12 mouse cellular contexts compared by ENCODE assay signal in genomic region chr5:53235551-53235950, GRCm38 (mm10). TPM values are rescaled to one million over a fixed set of nuclear protein-coding genes. Genes with fewer than 3 reads are reported as not detected.
DNase-seq lines count a peak whose midpoint lies in the region; ATAC-seq and TF ChIP-seq lines count a peak whose summit lies in the region.
"Had no signal": no experiment of that assay in that cellular context is flagged by ENCODE, and none has a peak within 500 bp of the region (broad histone marks: within the 10 kb centered on the region; RNA-seq: fewer than 3 reads in every experiment).

No protein-coding gene starts in this region.

- DNase-seq in hindbrain, embryonic 14.5 days (ENCODE audit: low spot score), result no peak
- peak; percentile 60 for DNase-seq in MN1 (ENCODE audit: low spot score)
- peak; percentile 78 for DNase-seq in embryo, embryonic 10 days (ENCODE audit: low spot score)
- peak; percentile 11 for DNase-seq in lung, adult 2 months
- DNase-seq in thymus, postnatal 25 days, result no peak
- DNase-seq in gastrocnemius, adult 8-10 months (ENCODE audit: low spot score in 2 of 2), result no peak
- DNase-seq in gastrocnemius, adult 18-20 months (ENCODE audit: low spot score), result no peak
- DNase-seq: kidney, adult 2 months; midbrain, embryonic 14.5 days had no signal

- no peak overlapping the region for H3K4me2 ChIP-seq in hindbrain, embryonic 14.5 days (replicated peaks)
- H3K4me2 ChIP-seq in hindbrain, embryonic 12.5 days (replicated peaks), result no peak overlapping the region
- H3K4me2 ChIP-seq: embryonic facial prominence, embryonic 12.5 days had no signal

- no peaks in the 10 kb centered on the region for H3K27me3 ChIP-seq in hindbrain, embryonic 14.5 days (ENCODE audit: control insufficient read depth, insufficient read depth, low read length)
- H3K27me3 ChIP-seq in hindbrain, embryonic 12.5 days, result no peaks in the 10 kb centered on the region
- H3K27me3 ChIP-seq: embryonic facial prominence, embryonic 12.5 days had no signal

- 26% methylated on average over 4 of the region's 4 CpGs for WGBS in hindbrain, embryonic 14.5 days
- WGBS in hindbrain, embryonic 12.5 days, result 13% methylated on average over 4 of the region's 4 CpGs
- WGBS in lung, adult 2 months, result 17% methylated on average over 4 of the region's 4 CpGs

- TF ChIP-seq CTCF in lung, adult 2 months (IDR thresholded peaks at IDR 0.05; ENCODE audit: insufficient read depth, low read length), result no peak

- H3K9ac ChIP-seq in hindbrain, embryonic 14.5 days, result no peak overlapping the region
- H3K9ac ChIP-seq in hindbrain, embryonic 12.5 days, result no peak overlapping the region
- H3K9ac ChIP-seq: embryonic facial prominence, embryonic 12.5 days had no signal

- H3K4me1 ChIP-seq in hindbrain, embryonic 14.5 days (replicated peaks; ENCODE audit: control insufficient read depth, insufficient read depth, low read length), result peaks cover 9% of the 10 kb centered on the region
- H3K4me1 ChIP-seq in hindbrain, embryonic 12.5 days, result peaks cover 8% of the 10 kb centered on the region; the same call in 1 of the 2 replicates
- no peaks in the 10 kb centered on the region for H3K4me1 ChIP-seq in lung, adult 2 months (ENCODE audit: control insufficient read depth, insufficient read depth, low read length)

- no peaks in the 10 kb centered on the region for H3K9me3 ChIP-seq in hindbrain, embryonic 14.5 days (ENCODE audit: control insufficient read depth, low read length)
- no peaks in the 10 kb centered on the region for H3K9me3 ChIP-seq in hindbrain, embryonic 12.5 days (replicated peaks)
- H3K9me3 ChIP-seq: embryonic facial prominence, embryonic 12.5 days had no signal

- no peak overlapping the region for H3K27ac ChIP-seq in hindbrain, embryonic 14.5 days
- no peak overlapping the region for H3K27ac ChIP-seq in hindbrain, embryonic 12.5 days
- H3K27ac ChIP-seq: embryonic facial prominence, embryonic 12.5 days; gastrocnemius, adult 2 months had no signal

- no peaks in the 10 kb centered on the region for H3K36me3 ChIP-seq in hindbrain, embryonic 14.5 days (replicated peaks; ENCODE audit: control insufficient read depth, insufficient read depth)
- no peaks in the 10 kb centered on the region for H3K36me3 ChIP-seq in hindbrain, embryonic 12.5 days
- H3K36me3 ChIP-seq: embryonic facial prominence, embryonic 12.5 days had no signal

- no peak overlapping the region for H3K4me3 ChIP-seq in hindbrain, embryonic 14.5 days (replicated peaks; ENCODE audit: low read length)
- no peak overlapping the region for H3K4me3 ChIP-seq in hindbrain, embryonic 12.5 days
- H3K4me3 ChIP-seq in lung, adult 2 months (replicated peaks; ENCODE audit: extremely low read depth, low read depth, low read length), result no peak overlapping the region
- H3K4me3 ChIP-seq: embryonic facial prominence, embryonic 12.5 days; gastrocnemius, adult 2 months had no signal

- TF ChIP-seq POLR2A in lung, adult 2 months (IDR thresholded peaks at IDR 0.05; ENCODE audit: borderline replicate concordance, extremely low read depth, low read depth, low read length), result no peak

- ATAC-seq in hindbrain, embryonic 14.5 days (ENCODE audit: low FRiP score), result 0 out of 2 replicates have a peak, but pooled peaks have one; percentile 15
- ATAC-seq in hindbrain, embryonic 12.5 days (ENCODE audit: low FRiP score), result no peak

RNA-seq across cellular contexts. Expression of gene Sel1l3, which starts 21.8 kb away (rescaled TPM):
- 7.7 and 8.2 TPM in 2 replicates for polyA plus RNA-seq in hindbrain, embryonic 14.5 days (2014; fragmentation: Nextera tagmentation; extraction: Ambion mirVana)
- 4.8 and 5.1 TPM in 2 replicates for polyA plus RNA-seq in hindbrain, embryonic 12.5 days (2016; fragmentation: Nextera tagmentation; extraction: Ambion mirVana)
- 2.1 and 2.4 TPM in 2 replicates for polyA plus RNA-seq in lung, adult 2 months (2012; rRNA removed)
- total RNA-seq in gastrocnemius, adult 8-10 months (2022), result 10 to 100 TPM; 41.5 to 51.2 (median 49.4) TPM
- 10 to 100 TPM; 52.0 to 54.8 TPM for total RNA-seq in gastrocnemius, adult 18-20 months (2021)

RNA-seq across cellular contexts. Expression of gene Smim20, which starts 31.3 kb away (rescaled TPM):
- polyA plus RNA-seq in hindbrain, embryonic 14.5 days (2014; fragmentation: Nextera tagmentation; extraction: Ambion mirVana), result 78.6 and 82.0 TPM in 2 replicates
- polyA plus RNA-seq in hindbrain, embryonic 12.5 days (2016; fragmentation: Nextera tagmentation; extraction: Ambion mirVana), result 62.9 and 63.0 TPM in 2 replicates
- 27.9 and 49.9 TPM in 2 replicates for polyA plus RNA-seq in lung, adult 2 months (2012; rRNA removed)
- total RNA-seq in gastrocnemius, adult 8-10 months (2022), result 10 to 100 TPM; 55.1 to 62.3 (median 58.3) TPM
- 10 to 100 TPM; 51.0 to 57.7 TPM for total RNA-seq in gastrocnemius, adult 18-20 months (2021)

Comparison
In these comparisons a context has a peak if more than half of its experiments do, and no peak if none do; other contexts are left out.
1. DNase-seq: peak in MN1 (single experiment), embryo, embryonic 10 days (single experiment) and lung, adult 2 months (single experiment); none in hindbrain, embryonic 14.5 days (single experiment), thymus, postnatal 25 days (single experiment), gastrocnemius, adult 8-10 months (0 of 2) and gastrocnemius, adult 18-20 months (single experiment).